Mouse (Mus musculus) testis, postnatal 14 days (tissue): ENCODE results near the gene Fhit.

ENCODE experiments used
- DNase-seq: peaks from one replicate; pipeline ENCODE4 v3.0.0; 2021; ENCODE audit warnings: low spot score

The Fhit gene

DNA sequence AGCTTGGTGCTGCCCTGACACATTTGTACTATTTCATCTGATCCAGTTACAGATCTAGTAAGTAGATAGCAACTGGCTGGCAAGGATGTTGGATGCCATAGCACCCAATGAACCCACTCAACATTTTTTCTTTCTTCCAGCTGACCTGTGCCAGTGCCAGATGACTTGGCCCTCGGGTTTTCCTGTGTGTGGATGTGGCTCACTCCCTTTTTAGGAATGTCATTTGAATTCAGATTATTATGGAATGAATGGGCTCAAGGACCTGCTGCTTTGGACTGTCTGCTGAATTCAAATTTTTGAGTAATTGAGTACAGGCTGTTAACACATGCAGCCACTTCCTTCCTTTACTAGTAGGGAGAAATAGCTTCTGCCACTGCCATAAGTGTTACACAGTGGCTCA, 1489.1 kb downstream of the Fhit start:
- DNase-seq = no peak

DNA sequence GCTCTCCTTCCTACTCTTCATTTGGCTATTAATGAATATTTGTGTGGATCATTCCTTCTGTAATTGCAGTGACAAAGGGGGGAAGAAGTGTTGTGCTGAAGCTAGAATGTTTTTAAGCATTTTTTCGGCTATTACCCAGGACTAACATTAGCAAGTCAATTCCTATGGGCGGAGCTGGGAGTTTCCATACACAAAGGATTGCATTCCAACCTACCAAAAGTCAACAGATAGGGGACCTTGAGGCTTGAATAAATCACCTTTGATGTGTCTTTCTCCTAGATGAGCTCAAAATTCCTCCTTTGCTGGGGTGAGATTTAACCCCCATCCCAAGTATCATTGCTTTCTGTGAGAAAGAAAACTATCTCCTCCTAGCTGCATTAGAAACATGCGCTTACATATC, 1490.1 kb downstream of the Fhit start:
- DNase-seq = no peak

DNA sequence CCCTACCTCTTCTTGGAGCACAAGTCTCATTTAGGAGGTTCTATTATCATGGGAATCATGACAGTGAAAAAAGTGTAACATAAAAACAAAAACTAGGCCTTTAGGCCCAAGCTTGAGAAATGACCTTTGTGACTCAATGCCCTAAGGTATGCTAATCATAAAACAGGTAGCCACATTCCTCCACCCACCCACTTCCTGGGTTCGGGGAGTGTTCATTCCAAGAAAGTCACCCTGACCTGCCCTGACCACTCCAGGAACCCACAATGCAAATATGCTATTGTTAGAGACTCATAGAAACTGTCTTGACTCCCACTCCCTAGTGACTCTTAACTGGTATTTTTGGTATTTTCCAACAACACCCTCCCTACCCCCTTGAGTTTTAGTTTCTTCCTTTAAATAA, 1492.1 kb downstream of the Fhit start:
- no peak for DNase-seq

DNA sequence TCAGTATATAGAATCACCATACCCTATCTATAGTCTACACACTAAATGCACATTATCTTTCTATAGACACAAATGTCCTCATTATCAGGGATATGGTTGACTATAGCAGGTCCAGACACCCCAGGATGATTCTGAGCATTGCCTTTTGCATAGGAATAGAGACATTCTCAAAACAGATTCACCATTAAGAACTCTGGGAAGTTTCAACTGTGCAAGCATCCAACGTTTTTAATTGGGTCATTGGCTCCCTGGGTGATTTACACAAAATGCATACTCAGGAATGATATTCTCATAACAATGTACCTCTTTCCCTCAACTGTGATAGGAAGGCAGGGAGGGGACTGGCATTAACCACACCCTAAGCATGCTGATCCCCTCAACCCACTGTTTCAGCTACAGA, 1503.4 kb downstream of the Fhit start:
- no peak for DNase-seq

DNA sequence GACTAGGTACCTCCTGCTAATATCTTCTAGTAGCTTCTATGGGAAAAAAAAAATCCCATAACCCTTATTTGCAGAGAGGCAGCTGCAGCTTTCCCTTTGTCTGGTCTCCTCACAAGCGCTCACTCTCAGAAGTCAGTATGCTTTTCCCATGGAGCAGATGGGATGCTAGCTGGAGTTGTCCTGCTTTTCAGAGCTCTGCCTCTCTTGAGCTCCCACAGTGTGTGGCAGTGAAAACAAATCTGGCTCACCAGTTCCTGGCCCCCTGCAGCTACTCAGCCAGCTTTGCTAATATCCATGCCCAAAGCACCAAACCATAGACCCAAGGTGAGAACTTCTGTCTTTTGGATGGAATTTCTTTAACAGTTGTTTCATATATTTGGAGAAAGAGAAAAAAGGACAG, 1510.4 kb downstream of the Fhit start:
- no peak for DNase-seq

DNA sequence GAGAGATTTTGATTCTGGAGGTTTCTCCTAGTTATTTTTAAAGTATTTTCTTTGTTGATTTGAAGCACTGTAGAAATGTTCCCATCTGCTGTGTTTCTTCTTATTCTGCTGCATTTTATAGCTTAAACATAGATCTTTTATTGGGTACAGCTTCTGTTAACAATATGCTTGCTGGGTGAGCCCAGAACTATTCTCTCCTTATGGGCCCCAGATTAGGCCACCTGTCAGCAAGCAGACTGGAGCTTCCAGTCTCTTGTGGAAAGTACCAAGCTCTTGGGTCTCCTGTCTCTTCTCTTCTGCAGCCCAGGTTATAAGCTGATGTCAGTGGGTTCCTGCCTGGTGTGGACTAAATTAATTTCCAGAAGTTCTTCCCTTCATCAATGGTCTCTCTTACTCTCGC, 1513.4 kb downstream of the Fhit start:
- DNase-seq = no peak

DNA sequence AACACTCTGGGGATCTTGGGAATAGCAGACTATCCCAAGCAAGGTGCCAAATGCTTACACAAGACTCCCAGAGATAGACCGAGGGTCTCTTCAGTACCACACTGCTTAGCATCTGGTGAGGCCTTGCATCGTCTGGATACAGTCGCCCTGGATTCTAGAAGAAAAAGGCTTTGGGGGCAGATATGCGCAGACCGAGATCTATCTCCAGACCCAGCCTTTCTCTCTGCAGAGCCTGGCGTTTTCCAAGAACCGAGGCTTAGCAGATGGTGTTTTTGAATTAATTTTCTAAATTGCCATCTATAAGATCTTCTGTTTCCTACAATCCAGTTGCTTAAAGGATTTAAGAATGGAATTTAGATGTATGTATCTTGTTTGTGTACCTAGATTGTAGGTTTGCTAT, 1515.6 kb downstream of the Fhit start:
- DNase-seq = no peak

DNA sequence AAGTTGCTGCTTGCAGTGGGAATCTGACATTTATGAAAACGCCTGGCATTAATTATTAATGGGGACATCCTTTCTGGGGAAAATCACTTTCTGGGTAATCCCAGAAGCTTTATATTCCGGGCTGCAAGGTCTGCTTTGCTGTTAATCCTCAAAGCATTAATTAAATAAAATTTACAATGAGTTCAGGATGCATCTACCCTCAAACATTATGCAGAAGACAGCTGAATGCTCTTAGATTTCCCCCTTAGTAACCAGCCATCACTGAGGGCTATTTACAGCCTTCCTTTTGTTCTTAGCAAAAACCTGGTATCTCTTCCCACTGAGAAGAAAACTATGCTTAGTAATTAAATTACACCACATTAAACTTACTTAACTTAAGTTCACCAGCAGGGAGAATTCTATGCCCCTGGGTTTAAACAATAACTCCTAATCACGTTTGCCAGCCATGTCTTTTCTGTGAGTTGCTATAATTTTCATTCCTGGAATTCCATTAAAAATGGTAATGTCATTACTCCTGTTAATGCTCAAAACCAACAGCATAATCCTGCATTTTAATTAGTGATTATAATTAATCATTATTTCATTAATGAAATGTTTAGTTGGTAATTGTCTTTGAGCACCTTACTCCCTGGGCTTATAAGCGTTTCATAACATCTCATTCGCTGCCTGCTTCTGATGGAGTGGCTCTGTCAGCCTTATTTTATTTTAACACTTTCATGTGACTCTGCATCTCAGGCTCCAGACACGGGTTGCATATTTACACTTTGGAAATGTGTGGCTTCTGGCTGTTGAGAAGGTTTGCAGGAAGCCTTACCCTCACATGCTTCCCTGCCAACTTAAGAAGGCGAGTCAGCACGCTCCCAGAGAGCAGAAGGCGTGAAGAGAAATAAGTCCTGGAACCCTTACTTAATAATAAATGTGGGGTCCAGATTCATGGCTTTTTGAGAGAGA, 1517.3 kb downstream of the Fhit start:
- DNase-seq = no peak

DNA sequence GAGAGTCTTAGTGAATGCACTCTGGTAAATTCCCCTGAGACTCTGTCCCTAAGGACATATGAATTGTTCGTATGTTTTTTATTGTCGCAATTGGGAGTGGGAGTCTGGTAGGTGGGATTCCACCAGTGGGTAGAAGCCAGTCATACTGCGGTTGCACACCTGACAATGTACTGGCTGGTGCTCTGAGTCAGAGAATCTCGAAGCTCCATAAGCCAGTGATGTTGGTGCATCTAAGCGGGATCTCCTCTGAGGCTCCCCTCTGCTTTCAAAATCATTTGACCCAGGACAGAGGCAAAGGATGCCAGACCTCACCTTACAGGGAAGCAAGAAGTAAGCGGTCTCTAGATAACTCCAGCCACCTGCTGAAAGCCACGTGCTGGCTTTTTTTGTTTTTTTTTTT, 1518.1 kb downstream of the Fhit start:
- no peak for DNase-seq

DNA sequence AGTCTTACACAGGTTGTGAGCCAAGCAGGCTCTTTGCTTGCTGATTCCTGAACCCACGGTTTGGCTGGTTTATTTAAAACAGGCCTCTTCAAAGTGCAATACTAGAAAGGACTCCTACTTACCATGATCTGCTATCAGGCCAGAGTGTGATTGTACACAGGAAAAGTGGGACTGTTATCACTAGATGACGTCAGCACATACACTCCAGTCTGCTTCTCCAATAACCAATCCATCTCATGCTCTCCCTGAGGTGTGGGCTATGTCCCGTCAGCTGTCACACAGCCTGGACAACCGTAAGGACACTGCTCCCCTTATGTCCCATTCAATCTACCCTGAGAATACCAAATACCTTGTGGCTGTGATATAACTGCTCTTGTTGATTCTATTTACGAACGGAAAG, 1519.2 kb downstream of the Fhit start:
- no peak for DNase-seq

DNA sequence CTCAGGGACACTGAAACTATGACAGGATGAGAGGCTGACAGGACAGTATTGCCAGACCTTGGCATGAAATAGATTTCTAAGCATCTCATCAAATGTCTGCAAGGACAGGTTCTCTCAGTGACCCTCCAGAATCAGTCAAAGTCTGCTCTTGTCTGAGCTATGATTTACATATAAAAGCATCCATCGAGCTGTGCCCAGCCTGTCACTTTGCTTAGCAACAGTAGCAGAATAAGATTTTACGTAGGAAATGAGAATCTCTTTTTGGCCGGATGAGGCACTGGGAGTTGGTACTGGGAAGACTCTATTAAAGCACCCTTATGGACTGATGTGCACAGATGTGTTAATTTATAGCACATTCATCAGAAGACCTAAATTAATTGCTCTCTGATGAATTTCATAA, 1519.8 kb downstream of the Fhit start:
- no peak for DNase-seq

DNA sequence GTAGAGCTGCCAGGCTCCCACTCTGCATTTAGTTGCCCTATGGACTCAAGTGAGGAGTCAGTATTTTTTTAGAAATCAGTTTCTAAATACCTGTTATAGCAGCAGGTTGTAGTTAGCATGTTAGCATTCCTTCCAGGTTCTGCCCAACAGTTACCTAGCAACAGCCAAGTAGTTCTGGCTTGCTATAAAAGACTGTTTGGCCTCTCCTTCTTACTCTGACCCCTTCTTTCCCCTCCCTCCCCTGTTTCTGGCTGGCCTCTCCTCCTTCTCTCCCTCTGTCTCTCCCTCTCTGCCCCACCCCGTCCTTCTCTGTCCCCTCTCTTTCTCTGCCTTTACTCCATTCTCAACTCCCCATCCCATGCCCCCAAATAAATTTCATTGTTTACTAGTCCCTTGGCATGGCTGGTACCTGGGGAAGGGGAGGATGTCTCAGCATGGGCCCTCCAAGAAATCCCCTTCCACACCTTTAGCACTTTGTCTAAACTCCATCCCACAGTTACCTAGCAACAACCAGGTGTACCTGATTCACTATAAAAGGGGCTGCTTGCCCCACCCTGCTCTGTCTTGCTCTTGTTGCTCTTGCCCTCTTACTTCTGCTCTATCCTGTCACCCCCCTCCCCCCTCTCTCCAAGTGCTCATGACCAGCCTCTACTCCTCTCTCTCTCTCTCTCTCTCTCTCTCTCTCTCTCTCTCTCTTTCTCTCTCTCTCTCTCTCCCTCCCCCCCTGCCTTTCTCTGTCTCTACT, 1527.4 kb downstream of the Fhit start:
- DNase-seq = no peak

DNA sequence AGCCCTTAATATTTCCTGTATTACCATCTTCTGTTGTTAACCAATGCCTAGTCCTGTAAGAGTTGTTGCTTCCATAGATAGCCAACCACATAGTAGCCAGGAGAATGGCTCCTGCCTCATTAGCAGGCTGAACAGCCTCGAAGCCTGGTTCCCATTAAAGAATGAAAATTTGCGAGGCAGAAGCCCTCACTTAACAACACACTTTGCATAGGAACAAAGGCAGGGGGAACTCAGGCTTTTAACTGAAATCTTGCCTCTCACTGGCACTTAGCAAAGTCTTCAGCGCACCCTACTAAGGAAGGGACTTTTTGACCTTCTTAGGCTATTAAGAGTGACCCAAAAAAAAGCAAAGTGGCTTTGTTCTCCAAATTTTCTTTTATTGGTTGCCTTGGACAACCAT, 1529.3 kb downstream of the Fhit start:
- DNase-seq = no peak

DNA sequence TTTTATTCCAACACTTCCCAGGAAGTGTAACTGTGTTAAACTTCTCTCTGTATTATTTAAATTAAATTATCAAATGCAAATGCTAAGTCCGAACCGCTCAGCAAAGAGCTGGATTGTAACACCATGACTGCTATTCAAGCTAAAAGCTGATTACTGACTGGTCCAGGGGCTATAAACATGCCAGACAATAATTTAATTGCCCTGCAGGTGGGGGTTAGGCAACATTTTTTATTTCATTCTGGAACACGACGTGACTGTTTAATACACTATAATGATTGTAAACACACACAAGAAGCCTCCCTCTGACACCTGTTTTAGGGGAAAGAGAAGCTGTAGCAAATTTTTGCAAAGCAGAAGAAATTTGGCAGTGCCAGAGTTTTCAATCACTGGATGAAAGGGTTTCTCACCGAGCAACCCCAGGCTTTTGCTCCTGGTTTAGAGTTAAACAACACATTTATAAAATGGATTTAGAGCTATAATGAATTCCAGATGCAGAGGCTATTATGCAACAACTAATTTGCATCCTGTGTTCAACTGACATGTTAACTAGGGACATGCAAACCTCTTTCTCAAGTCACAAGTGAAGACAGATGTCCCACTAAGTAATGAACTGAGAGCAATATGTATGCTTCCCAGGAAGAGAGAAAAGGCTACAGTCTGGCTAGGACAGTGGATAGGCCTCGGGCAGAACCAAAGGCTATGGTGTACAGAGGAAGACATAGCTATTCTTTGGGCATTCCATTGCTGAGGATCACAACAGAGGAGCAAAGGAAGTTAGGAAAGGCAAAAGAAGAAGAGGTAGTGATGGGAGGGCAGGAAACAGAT, 1538.4 kb downstream of the Fhit start:
- DNase-seq = no peak

DNA sequence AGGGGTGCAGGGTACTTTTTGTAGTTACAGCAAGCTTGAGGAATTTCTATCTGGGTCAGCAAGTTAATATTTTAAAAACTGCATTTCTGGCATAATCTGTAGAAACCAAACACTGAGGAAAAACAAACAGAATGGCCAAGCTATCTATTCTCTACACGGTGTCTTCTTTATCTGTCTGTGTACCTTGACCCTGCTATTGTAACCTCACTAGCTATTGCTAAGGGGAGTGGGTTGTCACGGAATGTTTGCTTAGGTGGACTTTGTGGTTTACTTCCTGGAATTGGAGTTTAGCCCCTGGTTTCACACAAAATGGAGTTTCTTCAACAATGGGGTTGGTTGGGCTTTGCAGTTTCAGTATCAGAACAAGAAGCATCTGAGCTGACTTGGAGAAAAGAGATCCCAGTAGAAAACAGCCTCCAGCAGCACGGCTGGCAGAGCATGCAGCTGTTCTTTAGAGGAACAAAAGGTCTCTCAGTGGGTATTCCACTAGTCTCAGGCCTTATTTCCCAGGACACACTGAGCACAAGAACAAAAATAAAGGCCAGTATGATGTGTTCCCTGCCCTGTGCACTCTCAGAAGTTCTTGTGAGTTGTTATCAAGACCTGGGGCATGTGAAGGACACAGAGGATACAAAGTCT, 1540.8 kb downstream of the Fhit start:
- peak; percentile 45 for DNase-seq

DNA sequence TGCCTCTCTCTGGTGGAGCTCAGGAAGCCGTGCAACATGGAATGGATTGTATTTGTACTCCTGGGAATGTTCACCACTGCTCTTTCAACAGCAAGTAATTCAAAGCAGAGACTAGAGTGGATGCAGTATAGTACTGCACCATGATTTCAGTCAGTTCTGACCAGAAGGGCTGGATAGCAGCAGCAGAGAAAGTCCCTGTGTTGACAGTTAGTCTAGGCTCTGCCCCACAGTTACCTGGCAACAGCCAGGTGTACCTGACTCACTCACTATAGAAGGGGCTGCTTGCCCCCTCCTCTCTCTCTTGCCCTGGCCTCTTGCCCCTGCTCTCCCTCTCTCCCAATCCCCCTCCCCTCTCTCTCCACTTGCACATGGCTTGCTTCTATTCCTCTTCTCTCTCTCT, 1542.0 kb downstream of the Fhit start:
- DNase-seq = no peak

DNA sequence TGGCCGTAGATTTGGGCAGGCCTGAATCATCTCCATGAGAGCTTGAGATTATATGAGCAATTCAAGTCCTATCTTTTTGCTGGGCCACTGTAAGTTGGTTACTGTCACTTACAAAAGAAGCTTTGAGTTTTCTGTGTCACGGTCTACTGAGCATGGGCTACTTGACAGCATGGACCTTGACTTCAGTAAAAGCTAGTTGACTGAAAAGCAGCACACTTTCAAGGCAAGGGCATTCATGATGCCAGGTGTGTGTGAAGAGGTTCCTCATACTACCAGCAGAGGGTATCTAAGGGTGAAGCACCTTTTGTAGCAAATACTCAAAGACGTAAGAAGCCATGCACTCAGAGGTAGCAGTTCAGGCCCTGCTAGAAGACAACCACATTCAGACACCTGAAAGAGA, 1548.7 kb downstream of the Fhit start:
- DNase-seq = no peak

DNA sequence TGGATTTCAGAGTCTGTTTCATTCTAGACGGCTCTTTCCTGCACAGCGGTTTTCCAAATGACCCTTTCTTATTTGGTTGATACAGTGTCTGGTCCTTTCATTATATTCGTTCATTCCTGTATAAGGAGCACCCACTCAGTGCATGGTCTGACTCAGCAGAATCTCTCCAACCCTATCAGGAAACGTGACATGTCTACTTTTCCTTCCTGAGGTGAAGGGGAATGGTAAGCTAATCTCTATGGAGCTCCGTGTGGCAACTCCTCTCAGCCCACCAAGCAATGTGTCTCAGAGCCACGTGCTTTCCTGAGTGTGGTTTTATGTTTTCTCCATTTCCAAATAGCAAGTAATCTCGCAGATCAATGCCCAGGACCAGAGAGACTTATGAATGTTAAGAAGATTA, 1552.7 kb downstream of the Fhit start:
- DNase-seq = no peak

DNA sequence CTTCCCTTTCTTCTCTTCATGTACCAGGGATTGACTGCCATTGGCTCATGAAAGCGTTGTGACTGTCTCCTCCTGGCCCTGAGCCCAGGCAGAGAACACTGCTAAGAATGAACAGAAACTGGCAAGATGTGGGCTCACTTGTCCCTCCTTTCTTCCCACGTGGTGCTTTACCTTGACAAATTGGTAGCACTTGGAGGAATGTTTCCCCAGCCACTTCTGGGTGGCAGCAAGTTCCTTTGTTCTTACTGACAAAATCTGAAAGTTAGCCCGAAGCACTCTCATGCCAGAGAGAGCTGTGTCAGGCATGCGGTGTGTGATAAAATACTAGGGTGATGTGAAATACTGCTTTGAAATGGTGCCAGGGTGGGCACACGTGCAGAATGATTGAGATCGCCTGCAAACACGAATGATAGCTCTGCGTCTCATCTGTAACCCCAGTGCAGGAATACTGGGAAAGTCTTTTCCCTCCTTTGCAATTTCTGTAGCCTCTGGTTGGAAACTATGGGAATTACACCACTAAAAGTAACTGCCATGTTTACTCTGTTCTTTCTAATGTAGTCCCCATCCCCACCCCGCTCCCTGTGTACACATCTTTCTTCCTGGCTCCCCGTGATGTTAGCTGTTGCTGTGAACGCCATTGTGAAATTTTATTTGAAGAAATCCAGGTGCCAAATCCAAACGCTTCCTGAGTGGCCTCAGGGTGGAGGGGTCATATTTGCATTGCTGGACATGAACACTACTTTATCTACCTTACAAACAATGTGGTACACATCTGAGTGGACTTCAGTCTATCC, 1555.1 kb downstream of the Fhit start:
- DNase-seq = no peak

DNA sequence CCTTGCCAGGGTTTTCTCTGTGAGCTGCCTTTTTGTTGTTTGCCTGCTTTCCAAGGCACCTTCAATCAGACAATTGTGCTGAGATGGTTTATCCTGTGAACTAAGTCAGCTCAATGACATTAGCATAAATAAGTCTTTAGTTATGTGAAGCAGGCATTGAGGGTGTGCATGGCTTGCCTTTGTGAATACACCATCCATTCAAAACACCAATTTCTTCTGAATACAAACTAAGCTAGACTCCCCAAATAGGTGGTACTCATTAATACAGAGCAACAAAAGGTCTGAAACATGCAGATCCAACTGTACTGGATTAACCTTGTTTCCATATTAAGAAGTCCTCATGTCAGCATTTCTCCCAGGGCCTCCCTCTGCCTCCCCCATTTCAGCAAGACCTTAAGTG, 1561.6 kb downstream of the Fhit start:
- DNase-seq = no peak

DNA sequence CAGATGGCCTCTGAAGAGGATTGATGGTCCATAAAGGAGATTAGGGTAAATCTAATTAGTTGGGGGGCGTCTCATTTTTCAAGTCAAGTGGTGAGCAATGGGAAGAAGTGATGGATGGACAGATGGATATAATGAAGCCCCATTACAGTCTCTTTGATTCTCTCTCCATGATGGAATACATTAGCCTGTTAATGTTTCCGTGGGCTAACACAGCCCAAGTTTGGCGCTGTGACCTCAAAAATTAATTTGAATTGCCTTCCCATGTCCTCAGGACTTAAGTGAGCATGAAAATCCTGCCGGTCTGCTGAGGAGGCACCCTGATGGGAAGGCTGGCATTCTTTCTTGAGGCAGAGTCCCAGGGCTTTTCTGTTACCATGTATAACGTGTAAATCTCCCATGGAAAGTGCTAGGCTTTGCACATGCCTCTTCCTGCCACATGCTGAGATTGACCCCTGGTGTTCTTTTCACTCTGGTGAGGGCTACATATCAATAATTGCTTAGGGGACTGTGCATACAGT, 1564.3 kb downstream of the Fhit start:
- DNase-seq = no peak
